Mouse (Mus musculus) layer of hippocampus, adult 8-10 months (tissue): ENCODE measurements at regions not wholly inside any gene's neighbourhood (a gene's known extent, or its start where the extent isn't known, plus 50 kb on each side); places are given as distances from the start of the nearest gene placed in this dataset.
"Not testable (repeated sequence)": the region's sequence is repeated elsewhere in the genome, so short reads cannot be mapped to it uniquely, and the experiment has no call there.

Experiments used
- DNase-seq, 2 experiments: peaks; one replicate each; pipeline ENCODE4 v3.0.0; 2022; ENCODE audit warnings: low spot score in 2 of 2

DNA sequence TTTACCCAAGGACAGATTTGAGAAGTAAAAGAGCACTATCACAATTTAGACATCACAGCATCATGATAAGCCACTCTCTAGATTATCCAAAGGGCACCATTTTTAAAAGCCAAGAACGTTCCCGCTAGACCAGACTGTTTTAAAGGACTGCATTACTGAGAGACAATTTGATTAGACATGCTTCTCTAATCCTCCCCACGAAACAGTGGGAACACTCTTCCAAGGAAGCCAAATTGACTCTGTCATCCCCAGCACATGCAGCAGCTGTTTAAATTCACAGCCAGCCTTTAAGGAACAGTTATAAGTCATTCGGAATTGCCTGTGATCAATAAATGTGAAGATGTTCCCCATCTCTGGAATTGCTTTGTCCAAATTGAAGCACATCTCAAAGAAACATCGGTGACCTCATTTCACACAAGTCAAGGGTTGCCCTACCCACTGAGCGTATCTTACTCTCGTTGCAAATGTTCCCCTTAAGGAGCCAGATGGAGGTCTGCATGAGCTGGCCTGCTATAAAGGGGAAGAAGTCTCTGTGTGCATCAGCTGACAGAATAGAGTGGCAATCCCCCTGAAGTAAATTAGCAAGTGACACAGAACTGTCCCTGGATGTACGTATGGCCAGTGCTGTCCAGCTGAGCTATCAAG is 393.2 kb downstream of the Pid1 start:
- DNase-seq, result no peak

- DNase-seq, result not testable (repeated sequence)
Measured at GRCm38 (mm10) chr1:83964631-83965030, 399.3 kb downstream of the Pid1 start.

- DNase-seq, result no peak
Measured at GRCm38 (mm10) chr1:83961761-83962160, 402.2 kb downstream of the Pid1 start.

DNA sequence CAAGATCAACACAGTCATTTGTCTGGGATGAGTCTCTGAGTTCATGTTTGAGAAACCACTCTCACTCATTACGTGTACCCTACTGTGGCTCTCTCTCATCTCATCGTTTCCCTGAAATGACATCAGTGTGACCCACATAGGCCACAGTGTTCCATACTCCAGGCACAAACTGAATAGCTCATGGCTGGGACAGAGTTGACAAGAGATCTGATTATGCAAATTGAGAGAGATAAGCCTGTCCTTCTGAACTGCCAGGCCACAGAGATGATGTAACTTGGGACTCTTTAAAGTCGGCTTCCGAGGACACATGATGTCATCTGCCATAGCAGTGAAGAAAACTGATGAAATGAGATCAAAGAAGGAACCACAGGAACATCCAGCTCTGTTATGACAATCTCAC is 404.2 kb downstream of the Pid1 start:
- DNase-seq, result no peak

GRCm38 (mm10) chr1:83922900-83923299 is 441.1 kb downstream of the Pid1 start:
- no peak for DNase-seq

DNA sequence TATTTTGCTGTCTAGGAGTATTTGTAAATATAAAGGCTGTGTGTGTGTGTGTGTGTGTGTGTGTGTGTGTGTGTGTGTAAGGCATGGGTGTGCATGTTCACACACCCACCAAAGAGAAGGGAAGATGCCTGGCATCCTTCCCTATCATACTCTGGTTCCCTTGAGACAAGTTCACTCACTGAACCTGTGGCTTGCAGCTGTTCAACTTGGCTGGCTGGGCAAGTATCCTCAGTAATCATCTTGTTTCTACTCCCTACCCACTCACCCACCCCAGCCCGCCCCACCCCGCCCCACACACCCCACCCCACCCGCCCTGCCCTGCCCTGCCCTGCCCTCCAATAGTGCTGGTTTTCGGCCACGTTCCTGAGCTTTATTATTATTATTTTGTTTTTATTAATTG is 448.5 kb downstream of the Pid1 start:
- no peak for DNase-seq

DNA sequence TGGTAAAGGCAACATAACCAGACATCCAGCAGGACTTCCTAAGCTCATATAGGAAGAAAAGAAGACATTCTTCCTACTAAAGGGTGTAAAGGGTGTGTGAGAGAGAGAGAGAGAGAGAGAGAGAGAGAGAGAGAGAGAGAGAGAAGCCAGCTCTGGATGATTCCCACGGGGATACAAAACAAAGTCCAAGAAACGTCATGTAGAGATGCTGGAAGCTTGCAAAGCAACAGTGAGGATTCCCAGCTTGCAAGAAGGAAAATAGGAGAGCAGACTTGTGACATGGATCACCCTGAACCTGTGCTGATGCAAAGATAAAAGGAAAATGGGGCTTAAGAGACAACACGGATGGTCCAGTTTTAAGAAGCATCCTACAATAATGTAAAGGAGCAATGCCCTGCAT is 456.6 kb downstream of the Pid1 start:
- DNase-seq, result no peak

DNA sequence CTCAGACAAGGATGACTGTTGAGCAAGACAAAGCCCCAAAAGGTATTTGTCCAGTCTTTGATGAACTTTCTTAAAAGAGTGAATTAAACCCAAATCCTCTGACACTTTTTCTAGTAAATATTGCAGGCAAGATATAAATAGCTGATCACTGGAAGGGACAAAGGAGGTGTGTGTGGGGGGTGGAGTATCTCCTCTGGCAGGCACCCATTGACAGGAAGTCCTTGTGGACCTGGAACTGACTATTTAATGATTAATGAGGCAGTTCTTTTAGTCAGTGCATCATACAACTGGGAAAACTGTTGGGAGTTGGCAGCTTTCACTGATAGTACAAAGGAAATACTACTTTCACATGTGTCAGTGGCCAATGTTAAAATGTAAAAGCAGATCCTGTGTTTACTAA is 457.1 kb downstream of the Pid1 start:
- DNase-seq, result no peak

DNA sequence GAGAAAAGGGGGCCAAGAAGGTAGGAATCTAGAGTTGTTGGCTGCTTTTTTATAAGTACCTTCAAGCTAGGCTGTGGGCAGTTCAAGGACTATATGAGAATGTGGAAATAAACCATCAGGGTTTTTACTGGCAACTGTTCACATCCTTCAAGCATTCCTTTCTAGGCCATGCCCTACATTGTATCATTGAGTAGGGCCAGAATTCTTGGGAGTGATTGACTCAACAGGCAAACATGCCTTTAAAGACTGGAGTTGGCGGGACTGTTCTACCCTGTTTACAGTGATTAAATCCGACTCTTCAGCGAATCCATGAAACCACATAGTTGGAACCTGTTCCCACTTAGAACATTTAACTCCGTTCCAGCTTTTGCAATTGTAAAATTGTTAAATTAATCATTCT is 463.8 kb downstream of the Pid1 start:
- DNase-seq, result no peak

- DNase-seq, result no peak
Measured at GRCm38 (mm10) chr1:83896650-83897049, 467.3 kb downstream of the Pid1 start.

DNA sequence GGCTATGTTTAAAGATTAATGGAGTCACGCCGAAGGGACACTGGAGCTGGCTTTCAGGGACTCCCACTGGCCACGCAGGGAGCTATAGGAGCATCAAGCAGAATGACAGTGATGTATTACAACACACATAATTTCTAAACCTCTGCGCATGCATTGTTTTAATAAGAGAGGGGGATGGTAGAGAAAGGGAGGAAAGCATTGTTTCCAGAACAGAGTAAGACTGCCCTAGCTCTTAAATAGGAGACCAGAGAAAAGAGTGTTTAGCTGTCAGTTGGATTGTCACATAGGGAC is 471.1 kb upstream of the Sphkap start:
- no peak for DNase-seq

- no peak for DNase-seq
Measured at GRCm38 (mm10) chr1:83878330-83879108, 470.5 kb upstream of the Sphkap start.

- no peak for DNase-seq
Measured at GRCm38 (mm10) chr1:83870853-83871567, 463.0 kb upstream of the Sphkap start.

DNA sequence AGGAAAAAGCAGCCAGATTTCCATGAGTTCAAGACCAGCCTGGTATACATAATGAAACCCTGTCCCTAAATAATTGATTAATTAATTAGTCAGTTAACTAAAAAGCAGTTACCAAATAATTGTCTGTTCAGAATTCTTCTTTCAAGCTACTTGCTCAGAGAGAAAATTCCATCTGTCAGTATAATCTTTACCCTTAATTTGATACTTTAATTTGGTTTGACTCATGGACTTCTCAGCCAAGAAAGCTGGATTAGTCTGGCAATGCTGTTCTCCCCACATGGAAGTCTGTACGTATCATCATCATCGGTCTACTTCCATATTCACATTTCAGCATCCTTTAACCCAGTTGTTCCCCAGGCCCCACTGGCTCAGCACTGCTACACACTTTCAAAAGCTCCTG is 461.0 kb upstream of the Sphkap start:
- DNase-seq, result no peak

DNA sequence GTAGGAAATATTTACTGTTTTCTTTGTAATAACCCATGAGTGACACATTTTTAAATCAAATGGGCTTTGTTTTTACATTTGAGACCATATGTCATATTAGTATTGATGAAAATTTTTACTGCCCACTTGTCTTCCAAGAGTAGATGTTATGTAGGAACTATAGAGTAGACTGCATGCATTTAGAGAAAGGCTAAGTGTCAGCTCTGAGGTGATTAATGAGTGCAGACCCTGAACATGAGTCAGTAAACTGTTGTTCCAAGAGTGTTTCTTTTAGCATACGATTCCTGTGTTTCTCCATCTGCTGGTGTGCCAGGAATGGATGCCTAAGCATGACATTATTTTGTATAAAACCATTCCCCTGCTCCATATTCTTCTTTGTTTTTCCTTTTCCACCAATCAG is 454.5 kb upstream of the Sphkap start:
- no peak for DNase-seq

DNA sequence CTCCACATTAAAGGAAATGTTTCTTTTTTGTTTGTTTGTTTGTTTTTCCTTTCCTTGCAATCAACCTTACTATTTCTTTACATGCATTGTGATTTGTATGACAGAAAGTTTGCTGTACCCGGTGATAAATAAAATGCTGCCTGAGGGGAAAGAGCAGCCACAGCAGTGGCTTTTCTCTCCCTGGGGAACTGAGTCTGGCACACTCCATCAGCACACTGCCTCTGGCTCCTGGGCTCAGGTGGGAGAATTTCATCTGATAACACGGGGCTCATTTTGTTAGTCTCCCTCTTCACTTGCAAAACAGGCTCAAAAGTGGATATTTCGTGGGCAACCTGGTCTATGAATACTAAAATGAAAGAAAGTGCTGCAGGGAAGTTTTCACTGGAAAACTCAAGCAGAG is 454.1 kb upstream of the Sphkap start:
- DNase-seq, result no peak

DNA sequence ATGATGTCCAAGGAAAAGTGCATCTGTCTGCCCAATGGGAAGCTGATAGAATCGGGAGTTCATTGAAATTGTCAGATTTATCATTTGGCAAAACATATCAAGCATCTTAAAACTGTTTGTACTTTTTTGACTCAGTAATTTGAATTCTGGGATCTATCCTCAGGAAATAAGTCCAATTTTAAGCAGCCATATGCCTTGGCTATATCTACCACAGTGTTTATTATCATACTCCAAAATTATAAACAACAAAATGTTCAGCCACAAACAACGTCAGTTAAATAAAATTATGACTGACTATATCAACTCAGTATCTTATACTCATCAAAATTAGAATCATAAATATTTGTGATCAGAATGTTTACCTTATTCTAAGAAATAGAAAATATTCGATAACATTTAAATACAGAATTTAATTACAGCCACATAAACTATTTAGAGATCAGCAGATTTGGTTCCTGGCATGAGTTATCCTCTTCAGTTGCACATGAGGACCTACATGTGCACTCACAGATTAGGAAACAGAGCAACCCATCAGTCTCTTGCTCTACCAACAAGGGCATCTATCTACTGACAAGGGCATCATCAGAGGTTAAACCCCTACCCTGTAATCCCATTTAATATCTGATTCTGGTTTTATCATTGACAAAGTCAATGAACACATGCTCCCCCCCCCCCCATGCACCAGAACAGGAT is 451.9 kb upstream of the Sphkap start:
- no peak for DNase-seq

DNA sequence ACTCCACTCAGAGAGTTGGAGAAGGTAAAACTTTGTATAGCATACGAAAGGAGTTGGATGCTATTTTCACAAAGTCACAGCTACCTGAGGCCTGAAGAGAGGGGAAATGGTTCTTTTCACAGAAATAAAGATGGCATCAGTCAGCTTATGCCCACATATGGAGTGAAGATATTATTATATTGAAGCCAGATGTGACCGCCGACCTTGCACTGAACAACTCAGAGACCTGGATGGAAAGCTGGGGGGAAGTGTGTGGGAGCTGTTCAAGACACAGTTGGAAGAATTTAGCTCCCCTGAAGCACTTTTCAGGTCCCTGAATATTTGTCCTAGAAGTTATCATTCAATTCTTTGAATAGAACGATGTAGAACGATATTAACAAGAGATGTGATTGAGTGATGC is 446.0 kb upstream of the Sphkap start:
- no peak for DNase-seq

DNA sequence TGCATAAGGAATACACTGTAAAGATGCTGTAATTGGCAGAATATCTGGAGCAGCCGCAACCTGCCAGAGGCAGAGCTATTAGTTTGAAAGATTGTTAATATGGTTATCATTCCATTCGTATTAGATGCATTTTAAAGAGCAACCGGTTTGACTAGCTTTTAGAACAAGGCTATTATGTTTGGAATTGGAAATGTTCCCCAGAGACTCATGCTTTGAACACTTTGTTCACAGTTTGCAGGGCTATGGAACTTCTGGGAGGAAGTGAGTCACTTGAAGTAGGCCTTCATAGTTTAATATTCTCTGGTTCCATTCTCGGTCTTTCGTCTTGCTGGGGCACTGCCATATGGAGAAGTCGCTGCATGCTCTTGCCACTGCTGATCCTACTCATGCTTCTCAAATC is 443.1 kb upstream of the Sphkap start:
- DNase-seq, result no peak

DNA sequence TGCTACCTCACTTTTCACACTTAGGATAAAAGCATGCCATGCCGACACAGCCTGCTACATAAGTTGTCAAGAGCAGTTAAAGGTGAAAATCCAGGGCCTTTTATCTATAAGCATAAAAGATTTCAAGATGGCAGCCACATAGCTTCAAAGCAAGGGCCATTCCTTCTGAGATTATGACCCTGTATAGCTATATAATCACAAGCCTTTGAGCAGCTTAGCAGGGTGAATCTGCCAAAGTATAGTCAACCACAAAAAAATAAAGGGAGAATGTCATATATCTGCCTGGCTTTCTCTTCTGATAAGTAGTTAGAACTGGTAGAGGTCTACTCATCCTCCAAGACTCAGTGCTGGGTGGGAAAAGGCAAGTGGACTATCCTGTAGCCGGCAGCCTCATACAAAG is 440.4 kb upstream of the Sphkap start:
- no peak for DNase-seq

DNA sequence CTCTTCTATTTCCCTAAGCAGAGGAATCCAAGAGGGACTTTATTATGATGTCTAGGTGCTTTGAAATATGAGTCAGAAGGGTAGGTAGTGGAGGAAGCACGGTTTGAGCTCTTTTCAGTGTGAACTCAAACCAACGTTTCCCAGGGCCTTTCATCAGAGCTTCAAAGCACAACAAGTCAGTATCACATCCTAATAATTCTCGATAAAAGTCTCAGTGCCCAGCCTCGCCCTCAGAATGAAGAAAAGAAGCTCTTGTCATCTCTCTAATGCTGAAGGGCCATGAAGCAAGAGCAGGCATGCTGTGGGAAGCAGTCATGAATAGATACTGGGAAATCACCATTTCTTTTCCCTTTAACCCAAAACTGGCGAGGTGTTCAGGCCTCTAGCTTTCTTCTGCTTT is 440.0 kb upstream of the Sphkap start:
- DNase-seq, result no peak

DNA sequence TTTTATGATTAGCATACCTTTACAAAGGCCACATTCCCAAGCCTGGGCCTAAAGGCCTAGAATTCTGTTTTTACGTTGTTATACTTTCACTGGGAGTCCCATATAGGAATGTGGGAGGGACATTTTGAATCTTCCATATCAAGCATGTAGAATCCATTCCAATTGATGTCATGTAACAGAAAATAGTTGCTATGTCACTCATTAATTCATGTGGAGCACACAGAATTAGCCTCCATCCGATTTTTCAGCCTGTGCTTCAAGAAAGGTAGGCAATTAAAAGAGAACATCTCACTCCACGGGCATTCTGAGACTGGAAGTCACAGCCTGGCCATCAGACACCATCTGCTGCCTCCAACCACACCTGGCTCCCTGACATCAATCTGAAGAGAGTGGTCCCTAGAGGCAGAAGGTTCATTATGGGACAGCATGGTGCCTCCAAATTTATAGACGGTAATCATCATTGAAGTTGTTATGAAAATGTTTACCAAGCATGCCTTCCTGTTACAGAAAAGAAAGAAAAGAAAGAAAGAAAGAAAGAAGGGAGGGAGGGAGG is 436.9 kb upstream of the Sphkap start:
- no peak for DNase-seq
